Mouse (Mus musculus) cerebellum, adult 9-11 months (tissue): ENCODE measurements around the gene Atxn2.
A peak's percentile ranks its signal among the peaks of the same experiment; 100 is the strongest.

ENCODE experiments used
- DNase-seq: peaks from one replicate; pipeline ENCODE4 v3.0.0; 2022

The Atxn2 gene

GRCm38 (mm10) chr5:121819559-121819958 is 108.4 kb downstream of the Atxn2 start:
- DNase-seq: no peak

GRCm38 (mm10) chr5:121820161-121820560 is 109.0 kb downstream of the Atxn2 start:
- peak; percentile 46 for DNase-seq

GRCm38 (mm10) chr5:121820657-121821056 is 109.5 kb downstream of the Atxn2 start:
- no peak for DNase-seq

GRCm38 (mm10) chr5:121821116-121821515 is 110.0 kb downstream of the Atxn2 start:
- peak; percentile 51 for DNase-seq

DNA sequence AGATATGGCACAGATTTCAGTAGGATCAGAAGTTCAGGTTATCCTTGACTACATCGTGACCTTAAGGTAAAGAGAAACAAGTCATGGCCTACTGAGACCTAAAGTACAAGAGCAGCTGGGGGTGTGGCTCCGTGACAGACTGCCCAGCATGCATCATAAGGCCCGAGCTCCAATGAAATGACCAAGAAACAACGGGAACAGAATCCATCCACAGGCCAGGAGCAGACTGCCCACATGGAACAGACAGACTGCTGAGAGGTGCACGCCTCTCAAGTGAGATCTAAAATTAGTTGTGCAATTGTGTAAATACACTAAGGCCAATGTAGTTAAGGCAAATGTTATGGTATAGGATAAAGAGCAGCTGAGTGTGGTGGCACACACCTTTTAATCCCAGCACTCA is 110.4 kb downstream of the Atxn2 start:
- DNase-seq: peak; percentile 65

DNA sequence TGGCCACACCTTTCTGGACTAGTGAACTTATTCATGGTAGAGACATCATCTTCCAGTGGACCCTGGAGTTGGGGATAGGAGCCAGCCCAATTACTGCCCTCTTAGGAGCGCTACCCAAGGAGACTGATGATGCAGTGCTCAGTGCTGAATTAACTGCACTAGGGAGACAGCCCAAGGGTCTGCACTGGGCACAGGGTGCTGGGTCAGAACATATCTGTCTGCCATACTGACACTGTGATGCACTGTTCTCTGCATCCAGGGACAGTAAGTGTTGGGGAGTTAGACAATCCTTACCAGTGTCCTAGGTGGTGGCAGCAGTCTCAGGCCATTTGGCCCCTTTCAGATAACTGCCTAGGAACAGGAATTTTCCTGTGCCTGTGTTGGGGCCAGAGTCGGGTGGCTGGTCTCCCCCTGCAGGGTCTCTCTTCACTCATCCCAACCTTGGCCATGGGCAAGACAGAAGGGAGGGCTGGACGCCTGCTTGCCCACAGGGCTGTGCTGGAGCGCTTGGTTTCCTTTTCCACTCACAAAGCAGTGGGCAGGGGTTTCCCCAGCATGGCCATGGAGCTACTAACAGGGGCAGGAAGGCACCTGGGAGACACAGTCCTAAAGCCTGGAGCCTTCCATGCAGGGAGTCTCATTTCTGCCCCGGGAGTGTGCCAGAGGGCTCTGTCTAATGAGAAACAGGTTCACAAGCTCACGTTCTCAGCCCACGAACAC is 111.8 kb downstream of the Atxn2 start:
- DNase-seq: peak; percentile 49

DNA sequence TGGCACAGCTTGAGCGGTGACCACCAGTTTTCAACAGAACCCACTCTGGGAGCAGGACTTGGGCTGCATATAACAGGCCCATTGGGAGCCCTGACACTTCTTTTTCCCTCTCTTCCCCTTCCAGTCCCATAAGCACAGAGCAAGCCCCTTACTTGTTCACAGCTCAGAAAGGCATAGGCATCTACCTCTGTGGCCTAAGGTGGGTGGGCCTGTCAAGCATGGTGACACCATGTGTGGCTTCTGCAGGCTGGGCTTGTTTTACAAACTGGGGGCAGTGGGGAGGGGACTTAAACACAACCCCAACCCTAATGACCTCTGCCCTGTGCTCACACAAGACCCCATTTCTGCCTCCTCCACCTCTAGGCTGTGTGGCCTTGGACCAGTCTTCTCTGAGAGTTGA is 112.5 kb downstream of the Atxn2 start:
- peak; percentile 40 for DNase-seq

GRCm38 (mm10) chr5:121824121-121824520 is 113.0 kb downstream of the Atxn2 start:
- peak; percentile 53 for DNase-seq

DNA sequence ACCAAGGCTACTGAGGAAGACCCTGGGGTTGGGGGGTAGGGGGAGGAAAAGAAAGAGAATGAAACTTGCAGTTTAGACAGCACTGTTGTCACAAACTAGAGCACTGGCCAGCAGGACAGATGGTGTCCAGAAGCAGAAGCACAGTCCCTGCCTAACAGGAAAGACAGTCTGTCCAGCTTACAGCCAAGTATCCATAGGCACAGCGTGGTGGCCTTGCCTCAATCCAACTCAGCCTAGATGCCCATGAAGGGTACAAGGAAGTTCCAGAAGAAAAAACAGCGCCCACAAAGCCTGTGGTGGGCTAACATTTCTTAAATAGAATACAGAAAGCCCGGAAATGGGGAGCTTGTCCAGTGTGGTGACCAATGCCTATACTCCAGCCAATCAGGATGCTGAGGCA is 114.5 kb downstream of the Atxn2 start:
- peak; percentile 76 for DNase-seq

GRCm38 (mm10) chr5:121827876-121828275 is 116.7 kb downstream of the Atxn2 start:
- DNase-seq: no peak

GRCm38 (mm10) chr5:121828491-121829432 is 117.6 kb downstream of the Atxn2 start:
- peak; percentile 83 for DNase-seq

DNA sequence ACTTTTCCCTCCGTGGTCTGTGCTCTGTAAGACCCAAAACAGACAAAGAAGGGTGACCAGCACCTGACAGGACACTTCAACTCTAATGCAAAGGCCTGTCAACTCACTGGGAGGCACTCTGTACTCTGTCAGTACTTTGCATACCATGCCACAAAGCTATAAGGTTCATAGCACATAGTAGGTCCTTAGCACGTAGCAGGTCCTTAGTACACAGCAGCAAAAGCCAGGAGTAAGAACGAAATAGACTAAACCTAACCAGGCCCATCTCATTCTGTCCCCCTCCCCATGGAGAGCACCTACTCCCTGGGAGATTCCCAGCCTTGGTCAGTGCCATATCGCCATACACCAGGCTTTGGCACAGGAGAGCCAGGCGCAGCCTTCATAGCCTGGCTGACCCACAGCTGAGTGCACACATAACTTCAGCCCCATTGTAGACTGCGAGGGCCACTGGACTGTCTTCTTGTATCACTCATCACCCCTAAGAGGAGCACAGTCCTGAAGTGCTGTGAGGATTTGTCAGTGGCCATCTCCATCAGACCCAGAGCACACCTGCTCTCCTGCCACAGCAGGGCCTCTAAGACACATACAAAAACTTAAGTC is 120.0 kb downstream of the Atxn2 start:
- no peak for DNase-seq

DNA sequence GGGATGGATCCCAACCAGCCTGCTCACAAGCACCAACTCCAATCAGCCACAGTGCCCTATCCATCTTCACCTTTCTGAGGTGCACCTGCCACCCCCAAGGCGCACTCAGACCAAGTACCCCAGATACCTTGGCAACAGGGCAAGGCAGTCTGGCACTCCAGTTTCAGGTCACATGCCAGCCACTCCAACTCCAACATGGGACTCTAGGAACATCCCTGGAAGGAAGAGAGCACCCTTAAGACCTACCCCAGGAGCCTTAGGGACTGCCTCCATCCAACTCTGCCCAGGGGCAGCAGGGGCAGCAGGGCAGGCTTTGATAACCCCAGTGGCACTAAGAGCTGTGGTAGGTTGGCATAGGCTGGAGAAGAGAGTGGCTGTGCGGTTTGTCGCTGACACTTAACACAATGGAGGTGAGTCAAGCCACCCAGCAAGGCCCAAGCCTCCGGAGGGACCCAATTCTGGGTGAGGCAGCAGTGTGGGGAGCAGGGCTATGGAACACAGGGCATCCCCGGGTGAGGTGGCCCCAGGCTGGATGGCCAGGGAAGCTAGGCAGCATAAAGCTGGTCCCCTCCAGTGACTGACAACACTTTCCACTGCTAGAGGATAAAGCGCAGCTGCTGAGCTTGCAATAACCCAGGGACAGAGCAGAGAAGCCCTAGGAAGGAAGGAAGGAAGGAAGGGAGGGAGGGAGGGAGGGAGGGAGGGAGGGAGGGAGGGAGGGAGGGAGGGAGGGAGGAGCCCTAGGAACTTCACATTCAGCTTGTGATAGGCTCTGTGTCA is 121.4 kb downstream of the Atxn2 start:
- DNase-seq: no peak

GRCm38 (mm10) chr5:121833159-121833558 is 122.0 kb downstream of the Atxn2 start:
- no peak for DNase-seq

- peak; percentile 83 for DNase-seq
Measured at GRCm38 (mm10) chr5:121833572-121834240, 122.6 kb downstream of the Atxn2 start.

DNA sequence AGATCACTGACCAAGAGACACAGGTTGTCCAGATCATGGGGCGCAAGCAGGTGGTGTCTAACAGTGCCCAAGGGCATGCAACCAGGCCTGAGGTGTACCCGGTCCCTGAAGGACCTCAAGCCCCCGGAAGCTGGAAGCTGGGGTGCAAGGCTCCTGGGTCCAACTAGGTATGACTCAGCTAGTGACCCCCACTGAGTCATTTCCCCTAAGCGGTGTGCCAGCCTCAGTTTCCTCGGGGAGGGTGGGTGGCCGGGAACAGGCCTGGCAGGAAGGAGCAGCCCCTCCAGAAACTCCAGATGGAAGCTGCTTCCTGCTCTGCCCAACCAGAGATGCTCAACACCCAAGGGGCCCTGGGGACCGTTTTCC is 123.1 kb downstream of the Atxn2 start:
- peak; percentile 73 for DNase-seq

GRCm38 (mm10) chr5:121834991-121835747 is 124.0 kb downstream of the Atxn2 start:
- no peak for DNase-seq

DNA sequence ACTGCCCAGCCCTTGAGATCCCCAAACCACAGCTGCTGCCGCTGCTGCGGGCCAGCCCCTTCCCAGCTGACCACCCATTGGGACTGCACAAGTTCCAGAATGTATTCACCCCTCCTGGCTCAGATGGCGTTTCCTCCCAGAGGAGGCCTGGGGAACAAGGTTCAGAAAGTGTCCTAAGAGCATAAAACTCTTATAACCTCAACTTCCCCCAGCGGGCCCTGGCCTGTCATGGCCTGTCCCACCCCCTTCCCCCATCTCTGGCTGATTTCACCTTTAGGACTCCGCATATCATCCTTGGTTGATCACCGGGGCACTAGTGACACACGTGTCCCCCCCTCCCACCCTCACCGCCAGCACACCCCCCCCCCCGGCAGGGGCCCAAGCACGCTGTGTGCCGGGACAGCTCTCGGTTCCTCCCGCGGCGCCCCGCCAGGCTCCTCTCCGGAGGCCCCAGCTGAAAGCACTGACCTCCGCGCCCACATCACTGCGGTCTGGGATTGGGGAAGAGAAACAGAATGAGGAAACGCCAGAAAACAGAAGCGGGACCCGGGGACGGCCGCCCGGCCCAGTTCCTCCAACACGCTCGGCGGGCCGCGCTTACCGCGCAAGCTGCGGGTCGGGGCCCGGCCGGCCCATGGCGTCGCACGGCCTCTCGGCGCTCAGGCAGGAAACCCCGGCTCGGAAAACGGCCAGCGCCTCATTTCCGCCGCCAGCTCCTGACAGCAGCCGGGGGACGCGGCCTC is 125.0 kb downstream of the Atxn2 start:
- DNase-seq: no peak

GRCm38 (mm10) chr5:121836692-121837415 is 125.7 kb downstream of the Atxn2 start:
- DNase-seq: peak; percentile 90
